Mouse (Mus musculus) hindbrain, embryonic 13.5 days (tissue): ENCODE data around the gene Snrnp40. TPM values are rescaled to one million over a fixed set of nuclear protein-coding genes. Genes with fewer than 3 reads are reported as not detected.

Experiments used
- ATAC-seq: fragments of 200-750 bp; cut with Nextera tagmentation; 2 replicates; pipeline ENCODE4 v1.8.0; 2017; ENCODE audit warnings: moderate TSS enrichment; ENCODE audit not compliant: low FRiP score
- H3K27ac ChIP-seq: fragments of 300-500 bp; sonication (generic); 2 replicates; pipeline ENCODE4 v1.5.1; 2015; ENCODE audit warnings: inconsistent platforms, mild to moderate bottlenecking, moderate library complexity
- H3K27me3 ChIP-seq: fragments of 300-500 bp; sonication (generic); 2 replicates; pipeline ENCODE4 v1.6.1; 2015; ENCODE audit warnings: mild to moderate bottlenecking, inconsistent platforms
- H3K36me3 ChIP-seq: fragments of 300-500 bp; sonication (generic); 2 replicates; pipeline ENCODE4 v1.6.1; 2015; ENCODE audit warnings: mild to moderate bottlenecking, inconsistent platforms
- H3K4me1 ChIP-seq: fragments of 300-500 bp; sonication (generic); replicated peaks from 2 replicates; pipeline ENCODE4 v1.6.1; 2015; ENCODE audit warnings: inconsistent platforms
- H3K4me2 ChIP-seq: fragments of 300-500 bp; sonication (generic); 2 replicates; pipeline ENCODE4 v1.6.1; 2015; ENCODE audit warnings: inconsistent platforms, mild to moderate bottlenecking, moderate library complexity
- H3K4me3 ChIP-seq: fragments of 300-500 bp; sonication (generic); 2 replicates; pipeline ENCODE4 v1.5.1; 2015; ENCODE audit warnings: mild to moderate bottlenecking, inconsistent platforms
- H3K9ac ChIP-seq: fragments of 300-500 bp; sonication (generic); 2 replicates; pipeline ENCODE4 v1.6.1; 2015; ENCODE audit warnings: mild to moderate bottlenecking, inconsistent platforms
- H3K9me3 ChIP-seq: fragments of 300-500 bp; sonication (generic); 2 replicates; pipeline ENCODE4 v1.6.1; 2016; ENCODE audit warnings: inconsistent platforms
- WGBS: fragments of 180-500 bp; shearing (Covaris S2); methylation state at CpG from one replicate; pipeline ENCODE4 v1.1.7; 2015; 5-methylcytosine and 5-hydroxymethylcytosine counted together
- polyA plus RNA-seq: library from polyadenylated mRNA; unstranded; fragments of >200 nt; fragmentation: Nextera tagmentation; extraction: Ambion mirVana; gene quantifications from 2 replicates; pipeline ENCODE4 v1.2.1, GENCODE M21; 2015

Snrnp40 gene
- polyA plus RNA-seq, 1 experiment from 2014 or later = 111 TPM

GRCm38 (mm10) chr4:130389496-130389895 is 29.6 kb downstream of the Snrnp40 start:
- H3K9ac ChIP-seq = no peak overlapping the region
- H3K4me2 ChIP-seq = no peak overlapping the region
- 63% methylated on average over 6 of the region's 6 CpGs for WGBS
- no peaks in the 10 kb centered on the region for H3K27me3 ChIP-seq
- H3K27ac ChIP-seq = no peak overlapping the region
- H3K4me3 ChIP-seq = no peak overlapping the region
- peaks cover 53% of the 10 kb centered on the region for H3K36me3 ChIP-seq
- no peaks in the 10 kb centered on the region for H3K9me3 ChIP-seq
- ATAC-seq = no peak
- H3K4me1 ChIP-seq = peaks cover 19% of the 10 kb centered on the region

- 90% methylated on average over 7 of the region's 7 CpGs for WGBS
- peaks cover 49% of the 10 kb centered on the region for H3K36me3 ChIP-seq
- H3K9me3 ChIP-seq = no peaks in the 10 kb centered on the region
- no peak for ATAC-seq
- H3K27ac ChIP-seq = no peak overlapping the region
- peaks cover 19% of the 10 kb centered on the region for H3K4me1 ChIP-seq
- H3K4me3 ChIP-seq = no peak overlapping the region
- no peak overlapping the region for H3K9ac ChIP-seq
- H3K27me3 ChIP-seq = no peaks in the 10 kb centered on the region
- no peak overlapping the region for H3K4me2 ChIP-seq
These were observed 30.0 kb downstream of the Snrnp40 start for GRCm38 (mm10) chr4:130389927-130390326.

GRCm38 (mm10) chr4:130391265-130391664 is 31.3 kb downstream of the Snrnp40 start:
- WGBS = 65% methylated on average over 3 of the region's 3 CpGs
- peaks cover 19% of the 10 kb centered on the region for H3K4me1 ChIP-seq
- H3K9ac ChIP-seq = no peak overlapping the region

More at GRCm38 (mm10) chr4:130391265-130391664, 31.3 kb downstream of the Snrnp40 start:
- peaks cover 41% of the 10 kb centered on the region for H3K36me3 ChIP-seq
- H3K9me3 ChIP-seq = no peaks in the 10 kb centered on the region
- no peak for ATAC-seq
- H3K4me2 ChIP-seq = no peak overlapping the region
- H3K4me3 ChIP-seq = no peak overlapping the region
- H3K27ac ChIP-seq = no peak overlapping the region
- no peaks in the 10 kb centered on the region for H3K27me3 ChIP-seq

Other genes with a start within 250 kb of the Snrnp40 start
- gene Hcrtr1, start 220.8 kb upstream of the Snrnp40 start, polyA plus RNA-seq = 0.60 and 1.0 TPM in 2 replicates
- gene Tinagl1, start 185.0 kb upstream of the Snrnp40 start, polyA plus RNA-seq = 7.5 and 7.6 TPM in 2 replicates
- gene Gm853, start 137.7 kb upstream of the Snrnp40 start, polyA plus RNA-seq = 0.67 and 1.4 TPM in 2 replicates
- gene Serinc2, start 80.9 kb upstream of the Snrnp40 start, polyA plus RNA-seq = 61.3 and 62.7 TPM in 2 replicates
- gene Fabp3, start 51.5 kb upstream of the Snrnp40 start, polyA plus RNA-seq = 146 and 148 TPM in 2 replicates
- gene Gm10570, start 51.5 kb upstream of the Snrnp40 start, polyA plus RNA-seq = 0.71 and 0.73 TPM in 2 replicates
- gene Zcchc17, start 189 bp upstream of the Snrnp40 start, polyA plus RNA-seq = 89.7 and 92.8 TPM in 2 replicates
- 9.5 and 10.2 TPM in 2 replicates for gene Nkain1, start 214.0 kb downstream of the Snrnp40 start, polyA plus RNA-seq